Mouse (Mus musculus) brain, embryonic 14.5 days (tissue): ENCODE data around the gene Khdc4.

Source experiments
- CTCF ChIP-seq: fragments of 200-500 bp; IDR thresholded peaks from 2 replicates; pipeline ENCODE4 v1.5.1; 2012; ENCODE audit warnings: inconsistent platforms, mild to moderate bottlenecking, moderate library complexity, borderline replicate concordance; ENCODE audit not compliant: insufficient read depth, insufficient read length; ENCODE audit errors: extremely low read depth
- POLR2A ChIP-seq: fragments of 200-500 bp; IDR thresholded peaks from 2 replicates; pipeline ENCODE4 v1.6.1; 2012; ENCODE audit warnings: mild to moderate bottlenecking, inconsistent platforms, borderline replicate concordance; ENCODE audit not compliant: poor library complexity, insufficient read depth, insufficient read length, severe bottlenecking; ENCODE audit errors: extremely low read depth

DNA sequence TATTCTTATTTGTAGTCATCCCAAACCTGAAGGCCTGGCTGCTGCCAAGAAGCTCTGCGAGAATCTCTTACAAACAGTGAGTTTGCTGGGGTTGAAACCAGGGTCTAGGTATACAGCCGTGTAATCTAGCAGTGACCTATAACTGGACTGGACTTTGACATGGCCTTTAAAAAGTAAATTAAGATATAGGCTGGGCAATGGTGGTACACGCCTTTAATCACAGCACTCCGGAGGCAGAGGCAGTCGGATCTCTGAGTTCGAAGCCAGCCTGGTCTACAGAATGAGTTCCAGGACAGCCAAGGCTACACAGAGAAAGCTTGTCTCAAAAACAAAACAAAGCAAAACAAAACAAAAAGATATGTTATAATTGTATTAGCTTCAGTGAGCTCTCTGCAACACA lies 13.2 kb downstream of the Khdc4 start:
- TF ChIP-seq CTCF (no peak), POLR2A (no peak)
